Mouse (Mus musculus): Measurements from ENCODE around the gene Polr3c. TPM values are rescaled to one million over a fixed set of nuclear protein-coding genes. Genes with fewer than 3 reads are reported as not detected.

Polr3c gene
- polyA plus RNA-seq, 1 experiment from 2014 or later, result 21.3 TPM

DNA sequence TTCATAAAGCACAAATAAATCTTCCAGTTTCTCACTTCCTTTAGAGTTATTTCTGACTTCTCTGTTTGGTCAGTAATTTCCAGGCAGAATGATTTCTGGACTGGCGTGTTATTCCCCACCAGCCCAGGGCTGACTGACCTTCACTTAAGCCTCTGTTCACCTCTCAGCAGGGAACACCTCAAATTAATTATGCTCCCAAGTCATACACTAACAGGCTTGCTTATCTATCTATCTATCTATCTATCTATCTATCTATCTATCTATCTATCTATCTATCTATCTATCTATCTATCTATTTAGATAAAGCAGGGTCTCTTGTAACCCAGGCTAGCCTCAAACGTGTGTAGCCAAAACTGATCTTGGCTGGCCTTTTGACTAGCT lies 18.8 kb downstream of the Polr3c start:
- ATAC-seq (ENCODE audit: insufficient read depth), result no peak
- peaks cover 19% of the 10 kb centered on the region for H3K27me3 ChIP-seq
- peak overlapping the region; percentile 78 for H3K4me2 ChIP-seq
- 54% methylated on average over 2 of the region's 2 CpGs for WGBS (ENCODE audit: insufficient replicate concordance)
- no peak overlapping the region for H3K4me3 ChIP-seq (replicated peaks)
- H3K27ac ChIP-seq (replicated peaks), result no peak overlapping the region
- no peaks in the 10 kb centered on the region for H3K9me3 ChIP-seq (replicated peaks)
- peaks cover 8% of the 10 kb centered on the region for H3K4me1 ChIP-seq (replicated peaks)
- H3K36me3 ChIP-seq (replicated peaks), result peaks cover 51% of the 10 kb centered on the region
- H3K9ac ChIP-seq, result no peak overlapping the region; the same call in 1 of the 2 replicates

DNA sequence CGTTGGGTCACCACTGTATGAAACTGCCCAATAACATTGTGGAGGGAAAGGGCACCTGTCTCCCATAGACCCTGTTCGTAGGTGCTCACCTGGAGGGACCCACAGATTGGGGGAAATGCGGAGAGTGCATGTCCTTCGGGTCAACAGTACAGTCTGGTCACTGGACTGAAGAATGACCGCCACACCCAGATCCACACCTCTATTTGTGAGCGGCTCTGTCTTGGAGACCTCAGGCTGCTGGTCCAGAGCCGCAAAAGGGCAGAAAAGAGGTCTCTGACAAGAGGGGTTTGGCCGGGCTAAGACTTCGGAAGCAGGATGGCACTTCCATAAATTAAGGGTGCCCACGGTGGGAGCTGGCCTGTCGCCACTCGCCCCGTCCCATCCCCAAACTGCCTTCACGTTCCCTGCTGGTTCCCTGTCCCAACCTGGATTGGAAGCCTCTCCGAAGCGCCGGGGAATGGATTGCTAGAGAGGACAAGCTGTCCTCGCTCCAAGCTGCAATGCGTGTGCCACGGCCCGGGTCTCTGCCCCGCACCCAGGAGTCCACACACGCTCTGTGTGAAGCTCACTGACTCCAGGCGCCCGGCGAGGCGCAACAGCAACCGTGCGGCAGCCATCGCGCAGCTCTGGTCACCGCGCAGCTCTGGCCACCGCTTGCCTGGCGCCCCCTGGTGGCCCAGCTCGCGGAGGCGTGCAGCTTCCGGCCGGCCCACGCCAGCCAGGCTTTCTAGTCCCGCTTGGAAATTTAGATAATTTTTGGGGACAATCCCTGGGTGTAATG lies 19.3 kb downstream of the Polr3c start, which contains the start of gene Nudt17:
TSS of gene Nudt17 (minus strand) at position 660 of the 781 bp plus-strand sequence.
- peak; percentile 69 for ATAC-seq (ENCODE audit: insufficient read depth)
- 4% methylated on average over 42 of the region's 42 CpGs for WGBS (ENCODE audit: insufficient replicate concordance)
- Histone ChIP-seq H3K27ac (replicated peaks) (no peak within 1 kb of the TSS), H3K9ac (peak within 1 kb of the TSS; percentile 25; the same call in 1 of the 2 replicates), H3K27me3 (peaks cover 19% of the 10 kb centered on the region), H3K4me3 (replicated peaks) (peak within 1 kb of the TSS; percentile 48), H3K4me1 (replicated peaks) (peaks cover 8% of the 10 kb centered on the region), H3K9me3 (replicated peaks) (no peaks in the 10 kb centered on the region), H3K4me2 (peak within 1 kb of the TSS; percentile 78), H3K36me3 (replicated peaks) (peaks cover 50% of the 10 kb centered on the region)

DNA sequence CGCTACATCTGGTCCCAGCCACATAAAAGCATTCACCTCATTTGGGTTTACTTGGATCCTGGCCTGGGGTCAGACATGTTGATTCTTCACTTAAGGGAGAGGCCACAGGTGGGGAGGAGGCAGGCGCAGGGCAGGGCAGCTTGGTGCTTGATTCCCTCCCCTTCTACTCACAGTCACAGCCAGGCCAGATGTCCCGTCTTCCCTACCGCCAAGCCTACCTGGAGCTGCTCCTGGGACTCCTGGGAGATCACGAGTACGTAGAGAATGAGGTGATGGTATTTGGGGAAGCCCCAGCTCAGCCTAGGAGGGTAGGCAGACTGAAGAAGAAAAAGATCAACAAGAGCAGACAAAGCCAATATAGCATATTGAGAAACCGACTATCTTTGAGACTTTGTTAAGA lies 20.4 kb downstream of the Polr3c start:
- H3K4me2 ChIP-seq, result no peak overlapping the region
- peaks cover 19% of the 10 kb centered on the region for H3K27me3 ChIP-seq
- peaks cover 8% of the 10 kb centered on the region for H3K4me1 ChIP-seq (replicated peaks)
- WGBS (ENCODE audit: insufficient replicate concordance), result 68% methylated on average over 7 of the region's 7 CpGs
- no peak overlapping the region for H3K9ac ChIP-seq
- H3K4me3 ChIP-seq (replicated peaks), result no peak overlapping the region
- no peak for ATAC-seq (ENCODE audit: insufficient read depth)
- H3K27ac ChIP-seq (replicated peaks), result no peak overlapping the region
- H3K9me3 ChIP-seq (replicated peaks), result no peaks in the 10 kb centered on the region
- peaks cover 43% of the 10 kb centered on the region for H3K36me3 ChIP-seq (replicated peaks)

DNA sequence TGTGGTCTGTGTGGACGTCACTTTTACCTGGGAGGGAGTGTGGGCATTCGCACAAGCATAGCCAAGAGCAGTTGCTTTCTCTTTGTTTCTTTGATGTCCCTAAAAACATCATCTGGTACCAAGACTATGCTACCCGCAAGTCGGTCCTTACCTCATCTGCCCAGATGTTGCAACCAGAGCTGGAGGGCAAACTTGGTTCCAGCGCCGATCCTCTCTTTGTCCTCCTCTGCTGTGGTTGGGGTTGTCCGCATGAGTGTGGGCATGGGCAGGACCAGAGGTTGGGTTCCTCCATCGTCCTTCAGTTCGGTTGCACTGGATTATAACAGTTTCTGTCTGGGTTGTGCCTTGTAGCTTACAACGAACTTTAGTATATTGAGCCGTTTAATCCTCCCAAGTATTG lies 21.2 kb downstream of the Polr3c start:
- ATAC-seq (ENCODE audit: insufficient read depth), result no peak
- Histone ChIP-seq H3K4me2 (no peak overlapping the region), H3K27me3 (peaks cover 19% of the 10 kb centered on the region), H3K4me3 (replicated peaks) (no peak overlapping the region), H3K27ac (replicated peaks) (no peak overlapping the region), H3K9me3 (replicated peaks) (no peaks in the 10 kb centered on the region), H3K36me3 (replicated peaks) (peaks cover 43% of the 10 kb centered on the region), H3K9ac (no peak overlapping the region), H3K4me1 (replicated peaks) (peaks cover 8% of the 10 kb centered on the region)
- 73% methylated on average over 11 of the region's 11 CpGs for WGBS (ENCODE audit: insufficient replicate concordance)

DNA sequence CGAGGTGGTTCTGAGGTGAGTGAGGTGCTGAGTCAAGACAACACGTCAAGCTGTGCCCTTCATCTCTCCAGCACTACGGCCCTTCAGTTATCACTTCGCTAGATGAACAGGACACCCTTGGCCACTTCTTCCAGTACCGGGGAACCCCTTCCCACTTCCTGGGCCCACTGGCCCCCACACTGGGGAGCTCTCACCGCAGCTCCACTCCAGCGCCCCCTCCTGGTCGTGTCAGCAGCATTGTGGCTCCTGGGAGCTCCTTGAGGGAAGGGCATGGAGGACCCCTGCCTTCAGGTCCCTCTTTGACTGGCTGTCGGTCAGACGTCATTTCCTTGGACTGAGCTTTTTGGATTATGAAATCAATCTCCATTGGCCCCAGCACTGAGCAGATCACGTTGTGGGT lies 22.6 kb downstream of the Polr3c start:
- H3K27ac ChIP-seq (replicated peaks), result no peak overlapping the region
- no peak overlapping the region for H3K4me2 ChIP-seq
- peaks cover 33% of the 10 kb centered on the region for H3K36me3 ChIP-seq (replicated peaks)
- 49% methylated on average over 11 of the region's 11 CpGs for WGBS (ENCODE audit: insufficient replicate concordance)
- H3K4me3 ChIP-seq (replicated peaks), result no peak overlapping the region
- no peak for ATAC-seq (ENCODE audit: insufficient read depth)
- H3K4me1 ChIP-seq (replicated peaks), result peaks cover 8% of the 10 kb centered on the region
- H3K27me3 ChIP-seq, result peaks cover 19% of the 10 kb centered on the region
- no peaks in the 10 kb centered on the region for H3K9me3 ChIP-seq (replicated peaks)
- H3K9ac ChIP-seq, result no peak overlapping the region

DNA sequence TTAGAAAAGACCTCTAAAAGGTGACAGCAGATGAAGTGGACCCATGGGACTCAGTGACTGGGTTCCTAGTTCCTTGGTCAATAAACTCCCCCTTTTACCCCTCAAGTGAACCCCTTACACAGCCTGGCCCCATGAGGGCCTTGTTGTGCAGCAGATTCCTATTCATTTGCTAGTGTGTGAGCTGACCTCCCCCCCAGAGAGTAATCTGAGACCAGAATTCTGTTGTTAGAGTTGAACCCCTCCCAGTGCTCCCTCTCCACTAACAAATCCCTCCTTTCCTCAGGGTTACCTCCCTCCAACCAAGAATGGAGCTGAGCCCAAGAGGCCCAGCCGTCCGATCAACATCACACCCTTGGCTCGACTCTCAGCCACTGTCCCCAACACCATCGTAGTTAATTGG lies 26.4 kb downstream of the Polr3c start:
- no peak for ATAC-seq (ENCODE audit: insufficient read depth)
- no peak overlapping the region for H3K4me3 ChIP-seq (replicated peaks)
- H3K27ac ChIP-seq (replicated peaks), result no peak overlapping the region
- H3K9me3 ChIP-seq (replicated peaks), result no peaks in the 10 kb centered on the region
- WGBS (ENCODE audit: insufficient replicate concordance), result 80% methylated on average over 4 of the region's 4 CpGs
- peaks cover 19% of the 10 kb centered on the region for H3K4me1 ChIP-seq (replicated peaks)
- H3K4me2 ChIP-seq, result no peak overlapping the region
- no peak overlapping the region for H3K9ac ChIP-seq
- peaks cover 31% of the 10 kb centered on the region for H3K36me3 ChIP-seq (replicated peaks)
- H3K27me3 ChIP-seq, result no peaks in the 10 kb centered on the region

DNA sequence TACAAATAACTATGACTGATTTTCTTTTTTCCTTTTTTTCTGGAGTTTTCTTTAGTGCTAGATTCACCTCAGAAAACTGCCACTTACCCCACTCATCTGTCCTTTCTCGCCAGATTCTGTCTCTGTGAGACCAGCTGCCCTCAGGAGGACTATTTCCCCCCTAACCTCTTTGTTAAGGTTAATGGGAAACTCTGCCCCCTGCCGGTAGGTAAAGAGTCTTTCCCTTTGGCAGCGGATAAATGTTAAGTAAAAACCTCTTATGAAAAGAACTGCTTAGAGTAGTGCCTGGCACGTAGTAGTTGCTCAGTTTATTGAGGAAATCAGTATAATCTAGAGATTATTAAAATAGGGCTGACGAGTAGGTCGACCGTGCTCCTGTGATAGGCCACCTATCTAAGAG lies 27.1 kb downstream of the Polr3c start:
- Histone ChIP-seq H3K9me3 (replicated peaks) (no peaks in the 10 kb centered on the region), H3K9ac (no peak overlapping the region), H3K4me1 (replicated peaks) (peaks cover 25% of the 10 kb centered on the region), H3K4me3 (replicated peaks) (no peak overlapping the region), H3K4me2 (no peak overlapping the region), H3K36me3 (replicated peaks) (peaks cover 31% of the 10 kb centered on the region), H3K27ac (replicated peaks) (no peak overlapping the region), H3K27me3 (no peaks in the 10 kb centered on the region)
- WGBS (ENCODE audit: insufficient replicate concordance), result 42% methylated on average over 7 of the region's 7 CpGs
- no peak for ATAC-seq (ENCODE audit: insufficient read depth)

DNA sequence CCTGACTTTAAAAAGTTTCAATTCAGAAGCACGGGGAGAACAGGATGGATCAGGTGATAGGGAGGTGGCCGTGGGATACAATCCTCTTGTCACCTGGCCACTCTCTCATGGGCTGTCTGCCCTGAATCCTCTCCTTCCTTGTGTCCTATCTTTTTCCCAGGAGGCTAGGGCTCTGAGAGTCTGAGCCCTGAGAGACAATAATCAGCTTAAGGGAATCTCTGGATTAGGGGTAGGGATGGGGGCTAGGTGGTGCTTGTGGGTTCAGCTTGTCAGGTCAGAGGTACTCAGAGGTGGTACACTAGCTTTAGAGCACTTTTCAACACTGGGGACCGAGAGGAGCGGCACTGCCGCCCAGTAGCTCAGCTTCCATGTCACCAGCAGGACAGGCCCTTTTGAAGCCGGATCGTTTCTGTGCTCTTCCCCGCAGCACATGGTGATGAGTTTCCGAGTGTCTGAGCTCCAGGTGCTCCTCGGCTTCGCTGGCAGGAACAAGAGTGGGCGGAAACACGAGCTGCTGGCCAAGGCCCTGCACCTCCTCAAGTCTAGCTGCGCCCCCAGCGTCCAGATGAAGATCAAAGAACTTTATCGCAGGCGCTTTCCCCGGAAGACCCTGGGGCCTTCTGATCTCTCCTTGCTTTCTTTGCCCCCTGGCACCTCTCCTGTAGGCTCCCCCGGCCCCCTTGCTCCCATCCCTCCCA lies 28.3 kb downstream of the Polr3c start:
- Histone ChIP-seq H3K27ac (replicated peaks) (no peak overlapping the region), H3K4me3 (replicated peaks) (no peak overlapping the region), H3K9me3 (replicated peaks) (no peaks in the 10 kb centered on the region), H3K4me2 (no peak overlapping the region), H3K9ac (no peak overlapping the region), H3K4me1 (replicated peaks) (peaks cover 25% of the 10 kb centered on the region), H3K27me3 (peaks cover 5% of the 10 kb centered on the region; the same call in 1 of the 2 replicates), H3K36me3 (replicated peaks) (peaks cover 26% of the 10 kb centered on the region)
- 73% methylated on average over 19 of the region's 19 CpGs for WGBS (ENCODE audit: insufficient replicate concordance)
- ATAC-seq (ENCODE audit: insufficient read depth), result no peak

DNA sequence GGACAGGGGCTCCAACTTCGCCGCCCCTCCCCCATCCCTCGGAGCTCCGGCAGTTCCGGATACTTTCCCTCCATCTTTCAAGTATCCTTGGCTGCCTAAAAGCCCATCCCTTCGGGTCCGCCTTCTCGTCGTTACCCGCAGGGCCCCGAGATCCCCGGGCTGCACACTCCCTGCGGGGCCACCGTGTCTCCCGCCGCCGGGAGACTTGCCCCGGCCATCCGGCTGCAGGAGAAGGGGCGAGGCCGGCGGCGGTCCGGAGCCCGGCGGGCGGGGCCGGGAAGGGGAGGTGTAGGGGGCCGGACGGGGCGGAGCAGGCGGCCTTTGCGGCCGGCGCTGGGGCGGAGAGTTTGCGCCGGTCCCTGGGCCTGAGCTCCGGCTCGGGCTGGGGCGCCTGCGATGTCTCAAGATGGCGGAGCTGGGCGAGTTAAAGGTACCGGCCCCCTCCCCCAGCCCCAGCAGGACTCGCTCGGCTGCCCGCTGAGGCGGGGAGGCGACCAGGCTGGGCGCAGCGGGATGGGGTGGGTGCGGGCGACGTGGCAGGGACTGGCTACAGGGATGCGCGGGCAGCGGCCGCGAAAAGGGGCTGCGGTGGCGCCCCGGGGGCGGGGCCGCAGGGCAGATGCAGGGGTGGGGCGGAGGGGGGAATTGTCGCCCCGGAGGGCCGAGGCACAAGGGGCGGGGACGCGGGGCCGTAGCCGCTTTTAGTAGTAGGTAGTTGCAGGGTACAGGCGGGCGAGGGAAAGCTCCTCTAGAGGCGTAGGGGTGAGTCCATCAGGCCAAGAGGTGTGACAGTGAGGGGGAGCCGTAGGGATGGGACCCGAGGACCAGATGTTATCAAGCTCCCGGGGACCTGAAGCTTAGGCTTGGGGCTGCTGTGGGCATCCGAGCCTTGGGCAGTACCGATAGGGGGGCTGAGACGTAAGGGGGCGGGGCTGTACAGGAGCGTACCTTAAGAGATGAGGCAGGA lies 30.4 kb downstream of the Polr3c start:
- peaks cover 25% of the 10 kb centered on the region for H3K4me1 ChIP-seq (replicated peaks)
- peak overlapping the region; percentile 71 for H3K9ac ChIP-seq
- H3K4me2 ChIP-seq, result peak overlapping the region; percentile 96
- H3K9me3 ChIP-seq (replicated peaks), result no peaks in the 10 kb centered on the region
- peak; percentile 92 for ATAC-seq (ENCODE audit: insufficient read depth)
- peak overlapping the region; percentile 73 for H3K4me3 ChIP-seq (replicated peaks)
- peak overlapping the region; percentile 67 for H3K27ac ChIP-seq (replicated peaks)
- under 1% methylated on average over 83 of the region's 85 CpGs for WGBS (ENCODE audit: insufficient replicate concordance)
- H3K36me3 ChIP-seq (replicated peaks), result peaks cover 13% of the 10 kb centered on the region
- peaks cover 14% of the 10 kb centered on the region for H3K27me3 ChIP-seq

DNA sequence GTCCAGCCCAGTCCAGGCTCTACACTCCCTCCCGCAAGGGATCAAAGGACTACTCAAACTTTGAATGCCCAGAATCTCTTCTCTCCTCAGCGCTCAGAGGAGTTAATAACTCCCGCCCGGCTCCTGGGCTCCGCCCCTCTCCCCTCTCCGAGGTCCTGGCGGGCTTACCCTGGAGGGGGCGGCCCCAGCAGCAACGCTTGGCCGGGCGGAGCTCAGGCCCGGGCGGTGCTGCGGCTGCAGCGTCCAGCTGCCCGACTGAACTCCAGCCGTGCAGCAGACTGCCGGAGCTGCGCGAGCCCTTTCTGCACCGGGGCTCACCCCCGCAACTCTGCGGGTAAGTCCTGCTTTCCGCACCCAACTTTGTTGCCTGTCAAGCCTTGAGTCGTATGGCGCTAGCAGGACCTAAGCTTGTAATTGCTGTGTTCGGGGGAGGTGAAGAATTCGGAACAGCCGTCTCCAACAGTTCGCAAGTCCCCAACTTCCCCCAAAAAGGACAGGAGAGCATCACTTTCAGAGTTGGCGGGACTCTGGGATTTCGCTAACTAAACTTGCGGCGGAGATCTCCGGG lies 31.1 kb downstream of the Polr3c start, which contains the start of gene Pias3:
TSS of gene Pias3 (plus strand) at position 187 of the 568 bp plus-strand sequence.
- Histone ChIP-seq H3K9ac (peak within 1 kb of the TSS; percentile 71), H3K4me1 (replicated peaks) (peaks cover 25% of the 10 kb centered on the region), H3K9me3 (replicated peaks) (no peaks in the 10 kb centered on the region), H3K36me3 (replicated peaks) (peaks cover 5% of the 10 kb centered on the region; the same call in 1 of the 2 replicates), H3K4me2 (peak within 1 kb of the TSS; percentile 96), H3K4me3 (replicated peaks) (peak within 1 kb of the TSS; percentile 73), H3K27ac (replicated peaks) (peak within 1 kb of the TSS; percentile 67), H3K27me3 (peaks cover 19% of the 10 kb centered on the region)
- ATAC-seq (ENCODE audit: insufficient read depth), result peak; percentile 66
- WGBS (ENCODE audit: insufficient replicate concordance), result under 1% methylated on average over 35 of the region's 35 CpGs
